Mouse (Mus musculus): Measurements from ENCODE around the gene Tnfrsf14. TPM values are rescaled to one million over a fixed set of nuclear protein-coding genes. Genes with fewer than 3 reads are reported as not detected.

The Tnfrsf14 gene
- total and polyA plus RNA-seq, 3 experiments = 8.2 to 13.4 TPM; not detected in 1

DNA sequence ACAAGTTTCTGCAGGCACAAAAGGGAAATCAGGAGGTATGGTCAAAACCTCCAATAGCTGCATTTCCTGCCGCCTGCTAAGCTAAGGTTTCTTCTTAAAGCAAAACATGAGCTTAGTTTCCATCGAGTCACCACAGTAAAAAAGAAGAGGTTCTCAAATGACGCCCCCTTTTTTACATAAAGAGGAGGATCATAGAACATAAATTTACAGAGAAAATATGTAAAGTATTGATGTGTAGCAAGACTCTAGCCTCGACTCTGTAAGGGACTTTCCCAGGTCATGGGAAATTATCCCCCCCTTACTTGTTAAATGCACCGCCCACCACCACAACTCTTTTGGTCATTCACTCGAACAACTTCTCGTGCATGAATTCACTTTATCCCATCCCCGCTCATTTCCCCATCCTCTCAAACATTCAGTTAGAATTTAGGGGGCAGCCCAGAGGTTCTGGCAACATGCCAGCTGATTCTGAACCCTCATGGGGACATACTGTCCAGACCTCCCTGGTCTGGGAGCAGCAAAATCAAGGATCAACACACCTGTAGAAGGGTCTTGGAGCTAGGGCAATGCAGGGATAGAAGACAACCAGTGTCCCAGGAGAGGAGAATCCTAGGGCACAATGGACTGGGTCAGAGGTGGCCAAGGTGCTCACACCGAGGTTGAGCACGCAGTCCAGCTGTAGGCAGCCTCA, 14.4 kb upstream of the Tnfrsf14 start:
- peak overlapping the region; percentile 77 for H3K9ac ChIP-seq (ENCODE audit: control insufficient read depth, low read depth, low read length, poor library complexity, severe bottlenecking)
- H3K4me1 ChIP-seq (ENCODE audit: control insufficient read depth in 1 of 2, insufficient read depth in 2 of 2, low read length in 2 of 2) = peaks cover 0 to 21% of the 10 kb centered on the region in 2 experiments; a peak in 3 of 4 replicates
- peak overlapping the region; percentile 42 to 56 for H3K4me3 ChIP-seq (ENCODE audit: control insufficient read depth in 1 of 2, insufficient read depth in 1 of 2, low read depth in 2 of 2, low read length in 2 of 2)
- H3K27me3 ChIP-seq (ENCODE audit: control insufficient read depth in 1 of 2, insufficient read depth in 2 of 2, low read length in 2 of 2) = no peaks in the 10 kb centered on the region
- no peaks in the 10 kb centered on the region for H3K9me3 ChIP-seq (replicated peaks; ENCODE audit: insufficient read depth, low read length)
- peak overlapping the region; percentile 79 for H3K27ac ChIP-seq (ENCODE audit: control insufficient read depth, low read depth, low read length)
- no peaks in the 10 kb centered on the region for H3K79me2 ChIP-seq (ENCODE audit: control insufficient read depth, insufficient read depth, low read length, poor library complexity)
- H3K36me3 ChIP-seq (ENCODE audit: control insufficient read depth in 1 of 2, insufficient read depth in 2 of 2, low read length in 2 of 2) = peaks cover 0 to 7% of the 10 kb centered on the region in 2 experiments; a peak in 2 of 4 replicates
- peak; percentile 92 for DNase-seq (ENCODE audit: low read depth, low spot score)
- 0 out of 2 replicates have a peak, but pooled peaks have one; percentile 47 for TF ChIP-seq RCOR1 (IDR thresholded peaks at IDR 0.05; ENCODE audit: low read depth, low read length)
- no peak; the same call in none of the 2 replicates for TF ChIP-seq TCF12 (IDR thresholded peaks at IDR 0.05; ENCODE audit: low read depth, low read length)
- TF ChIP-seq MAX (IDR thresholded peaks at IDR 0.05; ENCODE audit: low read length) = no peak; the same call in 1 of the 2 replicates
- TF ChIP-seq NRF1 (IDR thresholded peaks at IDR 0.05; ENCODE audit: insufficient read depth, low read depth, low read length, poor library complexity, severe bottlenecking) = no peak
- TF ChIP-seq USF2 (IDR thresholded peaks at IDR 0.05; ENCODE audit: borderline replicate concordance in 1 of 2, insufficient read depth in 1 of 2, low read depth in 1 of 2, low read length in 2 of 2) = no peak
- peak; percentile 80 for TF ChIP-seq HCFC1 (IDR thresholded peaks at IDR 0.05; ENCODE audit: low read depth, low read length)
- TF ChIP-seq ZNF384 (IDR thresholded peaks at IDR 0.05; ENCODE audit: low read depth, low read length) = no peak
- TF ChIP-seq POLR2A (IDR thresholded peaks at IDR 0.05; ENCODE audit: control insufficient read depth in 1 of 2, insufficient read depth in 1 of 2, low read depth in 1 of 2, low read length in 2 of 2, poor library complexity in 1 of 2) = peak; percentile 100
- 0 out of 2 replicates have a peak, but pooled peaks have one; percentile 29 for TF ChIP-seq BHLHE40 (IDR thresholded peaks at IDR 0.05; ENCODE audit: borderline replicate concordance, low read depth, low read length)
- TF ChIP-seq CTCF (IDR thresholded peaks at IDR 0.05 in 2 of 3, conservative IDR thresholded peaks at IDR 0.05 in 1 of 3; ENCODE audit: control insufficient read depth in 1 of 3, insufficient read depth in 1 of 3, low read depth in 2 of 3, low read length in 3 of 3, poor library complexity in 1 of 3, severe bottlenecking in 1 of 3) = no peak; a peak in 1 of 6 replicates
- TF ChIP-seq MAFK (IDR thresholded peaks at IDR 0.05; ENCODE audit: borderline replicate concordance, low read depth, low read length) = peak; percentile 64; the same call in 1 of the 2 replicates
- TF ChIP-seq MYC (IDR thresholded peaks at IDR 0.05; ENCODE audit: low read depth, low read length) = peak; percentile 54; the same call in 1 of the 2 replicates
- no peak for TF ChIP-seq CHD2 (IDR thresholded peaks at IDR 0.05; ENCODE audit: low read length)
- TF ChIP-seq UBTF (IDR thresholded peaks at IDR 0.05; ENCODE audit: borderline replicate concordance, insufficient read depth, low read depth, low read length) = no peak
- TF ChIP-seq POLR2AphosphoS5 (IDR thresholded peaks at IDR 0.05; ENCODE audit: borderline replicate concordance, low read depth, low read length) = peak; percentile 99
- TF ChIP-seq MYB (IDR thresholded peaks at IDR 0.05; ENCODE audit: low read depth, low read length) = peak; percentile 68
- TF ChIP-seq RAD21 (IDR thresholded peaks at IDR 0.05; ENCODE audit: low read depth, low read length) = no peak
- TF ChIP-seq JUND (IDR thresholded peaks at IDR 0.05; ENCODE audit: low read depth, low read length) = no peak
- TF ChIP-seq ZKSCAN1 (IDR thresholded peaks at IDR 0.05; ENCODE audit: low read depth, low read length) = no peak
- TF ChIP-seq NELFE (IDR thresholded peaks at IDR 0.05; ENCODE audit: low read depth, low read length) = peak; percentile 97
- no peak for TF ChIP-seq TAL1 (IDR thresholded peaks at IDR 0.05; ENCODE audit: low read length)
- TF ChIP-seq MXI1 (IDR thresholded peaks at IDR 0.05; ENCODE audit: low read depth, low read length) = no peak
- no peak for TF ChIP-seq GABPA (IDR thresholded peaks at IDR 0.05; ENCODE audit: low read depth, low read length)
- no peak; the same call in 1 of the 2 replicates for TF ChIP-seq SMC3 (IDR thresholded peaks at IDR 0.05; ENCODE audit: low read depth, low read length)
- no peak; the same call in 1 of the 2 replicates for TF ChIP-seq ZC3H11A (IDR thresholded peaks at IDR 0.05; ENCODE audit: low read depth, low read length)
- no peak for TF ChIP-seq E2F4 (IDR thresholded peaks at IDR 0.05; ENCODE audit: borderline replicate concordance, low read depth, low read length)
- TF ChIP-seq KAT2A (conservative IDR thresholded peaks at IDR 0.05; ENCODE audit: low read depth, low read length) = no peak; the same call in 1 of the 2 replicates
- peak; percentile 100 for TF ChIP-seq POLR2AphosphoS2 (IDR thresholded peaks at IDR 0.05; ENCODE audit: low read length)
- TF ChIP-seq ZMIZ1 (IDR thresholded peaks at IDR 0.05; ENCODE audit: low read depth, low read length) = peak; percentile 100
- TF ChIP-seq SIN3A (IDR thresholded peaks at IDR 0.05; ENCODE audit: low read length) = peak; percentile 75; the same call in 1 of the 2 replicates
- TF ChIP-seq CHD1 (IDR thresholded peaks at IDR 0.05; ENCODE audit: low read depth, low read length) = no peak
- TF ChIP-seq ELF1 (IDR thresholded peaks at IDR 0.05; ENCODE audit: low read depth, low read length) = no peak
- TF ChIP-seq EP300 (IDR thresholded peaks at IDR 0.05; ENCODE audit: low read depth in 1 of 2, low read length in 2 of 2) = peak in 1 of 2 experiments; percentile 38; a peak in 1 of 4 replicates
- TF ChIP-seq TBP (IDR thresholded peaks at IDR 0.05; ENCODE audit: low read depth, low read length) = peak; percentile 99
- TF ChIP-seq MAZ (IDR thresholded peaks at IDR 0.05; ENCODE audit: low read depth, low read length) = peak; percentile 82

Measured in MEL (cell line).